Mouse (Mus musculus): ENCODE results near the gene Ccnc. TPM values are rescaled to one million over a fixed set of nuclear protein-coding genes. Genes with fewer than 3 reads are reported as not detected.

The Ccnc gene
- total RNA-seq, 2 experiments from 2014 or later: 34.1 to 46.6 TPM

GRCm38 (mm10) chr4:21793631-21794030, 66.1 kb downstream of the Ccnc start:
- DNase-seq (ENCODE audit: low spot score in 2 of 2): peak; percentile 28 to 37

- no peak for DNase-seq (ENCODE audit: low spot score in 2 of 2)
These were observed 73.5 kb downstream of the Ccnc start for GRCm38 (mm10) chr4:21801013-21801412.

- no peak for DNase-seq (ENCODE audit: low spot score in 2 of 2)
These were observed 74.1 kb downstream of the Ccnc start for GRCm38 (mm10) chr4:21801620-21802019.

- DNase-seq (ENCODE audit: low spot score in 2 of 2): no peak
These were observed 79.7 kb downstream of the Ccnc start for GRCm38 (mm10) chr4:21807204-21807603.

Other genes starting within 250 kb of the Ccnc start
- gene Prdm13, start 41.7 kb upstream of the Ccnc start, total RNA-seq (2021): not detected
- 10 to 100 TPM; 30.7 to 31.1 TPM for gene Usp45, start 39.5 kb downstream of the Ccnc start, total RNA-seq (2021)
- gene Tstd3, start 39.5 kb downstream of the Ccnc start, total RNA-seq (2021): 10 to 100 TPM; 16.3 to 16.7 TPM
- 100 to 1,000 TPM; 166 to 181 TPM for gene Pnisr, start 119.9 kb downstream of the Ccnc start, total RNA-seq (2021)
- 10 to 100 TPM; 13.6 to 13.8 TPM for gene Coq3, start 152.0 kb downstream of the Ccnc start, total RNA-seq (2021)
- gene Faxc, start 203.6 kb downstream of the Ccnc start, total RNA-seq (2021): 10 to 100 TPM; 84.4 to 89.2 TPM

All from layer of hippocampus, postnatal 10 days (tissue).